In the genomic region with DNA sequence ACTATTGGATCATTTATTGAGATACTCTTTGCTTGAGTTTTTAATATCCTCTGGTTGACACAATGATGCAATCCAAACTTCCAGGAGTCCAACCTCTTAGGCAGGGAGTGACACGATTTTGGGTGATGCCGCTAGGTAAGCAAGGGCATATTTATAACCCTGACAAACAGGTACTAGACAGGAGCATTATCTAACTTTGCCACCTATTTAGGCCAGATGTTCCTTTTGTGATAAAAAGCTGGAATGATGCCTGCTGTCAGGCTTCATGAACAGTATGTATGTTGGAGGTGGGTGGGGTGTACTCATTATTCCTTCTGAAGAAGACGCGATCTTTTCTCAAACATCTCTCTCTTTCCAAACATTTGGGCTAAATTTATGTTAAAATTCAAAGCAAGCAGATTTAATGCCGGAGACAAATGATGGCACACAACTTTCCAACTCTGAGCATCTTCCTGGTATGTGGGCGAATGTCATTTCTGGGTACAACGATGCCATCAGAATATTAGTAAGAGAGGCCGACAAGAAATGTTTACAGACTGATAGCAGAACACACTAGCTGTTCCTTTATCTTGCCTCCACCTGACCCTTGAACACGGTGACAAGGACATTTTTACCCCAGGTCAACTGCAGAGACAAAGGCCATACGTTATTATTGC, we compare ENCODE assay signal across 8 mouse cellular contexts. TPM values are rescaled to one million over a fixed set of nuclear protein-coding genes. Genes with fewer than 3 reads are reported as not detected.
DNase-seq lines count a peak whose midpoint lies in the region; ATAC-seq and TF ChIP-seq lines count a peak whose summit lies in the region.

No protein-coding gene starts in this region.

- H3K36me3 ChIP-seq in embryonic facial prominence, embryonic 13.5 days, result no peaks in the 10 kb centered on the region
- no peaks in the 10 kb centered on the region for H3K36me3 ChIP-seq in intestine, embryonic 16.5 days (ENCODE audit: control insufficient read depth, insufficient read depth, low read length)

- ATAC-seq in embryonic facial prominence, embryonic 13.5 days (ENCODE audit: insufficient number of reproducible peaks, insufficient read depth, low FRiP score, low TSS enrichment, low read depth), result no peak
- ATAC-seq in intestine, embryonic 16.5 days, result peak; percentile 23

- H3K4me1 ChIP-seq in embryonic facial prominence, embryonic 13.5 days, result peaks cover 29% of the 10 kb centered on the region
- H3K4me1 ChIP-seq in intestine, embryonic 16.5 days (ENCODE audit: control insufficient read depth, insufficient read depth, low read length), result peaks cover 16% of the 10 kb centered on the region

- H3K27me3 ChIP-seq in embryonic facial prominence, embryonic 13.5 days, result no peaks in the 10 kb centered on the region
- no peaks in the 10 kb centered on the region for H3K27me3 ChIP-seq in intestine, embryonic 16.5 days (replicated peaks; ENCODE audit: control insufficient read depth, insufficient read depth, low read length)

- WGBS in embryonic facial prominence, embryonic 13.5 days, result 64% methylated on average over 10 of the region's 10 CpGs
- 49% methylated on average over 10 of the region's 10 CpGs for WGBS in intestine, embryonic 16.5 days

- TF ChIP-seq CTCF in left cerebral cortex, adult 2 months (IDR thresholded peaks at IDR 0.05), result no peak

- intact Hi-C loops in left cerebral cortex, adult 2 months (cut with DNase I), result loop anchor here (2.0 kb wide), 1 partner anchor 179 kb away; no protein-coding TSS in a partner anchor

- DNase-seq in left cerebral cortex, adult 2 months (ENCODE audit: extremely low spot score in 1 of 2, low spot score in 2 of 2), result no peak
- DNase-seq in left cerebral cortex, adult 18-20 months (ENCODE audit: low spot score in 2 of 2), result no peak
- DNase-seq in naive thymus-derived CD4-positive, alpha-beta T cell, adult 2 months (ENCODE audit: low read depth), result peak; percentile 30
- no peak for DNase-seq in adrenal gland, postnatal 25 days
- no peak for DNase-seq in urinary bladder, postnatal 10 days (ENCODE audit: low spot score)
- DNase-seq in thymus, adult 18-20 months, result no peak

- peak overlapping the region; percentile 99 for H3K9ac ChIP-seq in embryonic facial prominence, embryonic 13.5 days
- H3K9ac ChIP-seq in intestine, embryonic 16.5 days (ENCODE audit: low read depth, low read length), result peak overlapping the region; percentile 97; the same call in 1 of the 2 replicates

- no peaks in the 10 kb centered on the region for H3K9me3 ChIP-seq in embryonic facial prominence, embryonic 13.5 days
- no peaks in the 10 kb centered on the region for H3K9me3 ChIP-seq in intestine, embryonic 16.5 days (ENCODE audit: control insufficient read depth, low read length)

- peak overlapping the region; percentile 94 for H3K4me3 ChIP-seq in left cerebral cortex, adult 2 months
- peak overlapping the region; percentile 97 for H3K4me3 ChIP-seq in embryonic facial prominence, embryonic 13.5 days
- peak overlapping the region; percentile 67 for H3K4me3 ChIP-seq in intestine, embryonic 16.5 days (ENCODE audit: low read length)

- H3K27ac ChIP-seq in left cerebral cortex, adult 2 months, result peak overlapping the region; percentile 96
- peak overlapping the region; percentile 97; the same call in 1 of the 2 replicates for H3K27ac ChIP-seq in embryonic facial prominence, embryonic 13.5 days
- no peak overlapping the region for H3K27ac ChIP-seq in intestine, embryonic 16.5 days (ENCODE audit: low read length)

- peak overlapping the region; percentile 86 for H3K4me2 ChIP-seq in embryonic facial prominence, embryonic 13.5 days
- H3K4me2 ChIP-seq in intestine, embryonic 16.5 days (ENCODE audit: low read depth, low read length), result peak overlapping the region; percentile 50

RNA-seq across cellular contexts. Expression of gene Mkln1, which starts 0.6 kb away (rescaled TPM):
- total RNA-seq in left cerebral cortex, adult 2 months (2021), result 100 to 1,000 TPM; 153 to 165 TPM
- total RNA-seq in left cerebral cortex, adult 18-20 months (2021), result 100 to 1,000 TPM; 151 to 167 TPM
- polyA plus RNA-seq in embryonic facial prominence, embryonic 13.5 days (2015; fragmentation: Nextera tagmentation; extraction: Ambion mirVana), result 189 and 193 TPM in 2 replicates
- polyA plus RNA-seq in intestine, embryonic 16.5 days (2015; fragmentation: Nextera tagmentation; extraction: Ambion mirVana), result 168 and 174 TPM in 2 replicates
- 182 and 190 TPM in 2 replicates for total RNA-seq in adrenal gland, postnatal 25 days (2021)
